Mouse (Mus musculus) MEL (cell line): ENCODE results near the gene Castor1. TPM values are rescaled to one million over a fixed set of nuclear protein-coding genes. Genes with fewer than 3 reads are reported as not detected.

Source experiments
- DNase-seq: peaks from one replicate; pipeline ENCODE4 v3.0.0; 2011; ENCODE audit warnings: low read depth, low spot score
- H3K27ac ChIP-seq: 2 replicates; pipeline ENCODE4 v1.5.1; 2012; ENCODE audit warnings: low read depth, mild to moderate bottlenecking, control low read depth, low read length, moderate library complexity; ENCODE audit not compliant: control insufficient read depth
- H3K27me3 ChIP-seq, 2 experiments: fragments of 150-350 bp in 1 of 2; sonication (generic) in 1 of 2; 2 replicates each; pipeline ENCODE4 v1.6.1; 2012; ENCODE audit warnings: low read length in 2 of 2, mild to moderate bottlenecking in 2 of 2, improper control_type of control experiment in 1 of 2, moderate library complexity in 1 of 2; ENCODE audit not compliant: insufficient read depth in 2 of 2, control insufficient read depth in 1 of 2
- H3K36me3 ChIP-seq, 2 experiments: 2 replicates each; pipeline ENCODE4 v1.6.1; 2012 to 2014; ENCODE audit warnings: low read length in 2 of 2, improper control_type of control experiment in 1 of 2, inconsistent platforms in 1 of 2, mild to moderate bottlenecking in 1 of 2; ENCODE audit not compliant: insufficient read depth in 2 of 2, control insufficient read depth in 1 of 2
- H3K4me1 ChIP-seq, 2 experiments: fragments of 150-350 bp in 1 of 2; sonication (generic) in 1 of 2; 2 replicates each; pipeline ENCODE4 v1.6.1; 2012; ENCODE audit warnings: low read length in 2 of 2, improper control_type of control experiment in 1 of 2, mild to moderate bottlenecking in 1 of 2; ENCODE audit not compliant: insufficient read depth in 2 of 2, control insufficient read depth in 1 of 2
- H3K4me3 ChIP-seq, 2 experiments: fragments of 150-350 bp in 1 of 2; sonication (generic) in 1 of 2; 2 replicates each; pipeline ENCODE4 v1.5.1; 2012; ENCODE audit warnings: low read depth in 2 of 2, low read length in 2 of 2, mild to moderate bottlenecking in 2 of 2, moderate library complexity in 2 of 2, control low read depth in 1 of 2, improper control_type of control experiment in 1 of 2; ENCODE audit not compliant: control insufficient read depth in 1 of 2, insufficient read depth in 1 of 2
- H3K79me2 ChIP-seq: 2 replicates; pipeline ENCODE4 v1.6.1; 2012; ENCODE audit warnings: mild to moderate bottlenecking, low read length, moderate library complexity; ENCODE audit not compliant: control insufficient read depth, poor library complexity, insufficient read depth
- H3K9ac ChIP-seq: 2 replicates; pipeline ENCODE4 v1.6.1; 2012; ENCODE audit warnings: low read depth, mild to moderate bottlenecking, control low read depth, low read length, moderate library complexity; ENCODE audit not compliant: control insufficient read depth, poor library complexity, severe bottlenecking
- H3K9me3 ChIP-seq: fragments of 150-350 bp; sonication (generic); replicated peaks from 2 replicates; pipeline ENCODE4 v1.6.1; 2012; ENCODE audit warnings: mild to moderate bottlenecking, low read length, improper control_type of control experiment, moderate library complexity; ENCODE audit not compliant: insufficient read depth
- E2F4 ChIP-seq: IDR thresholded peaks from 2 replicates; pipeline ENCODE4 v1.6.1; 2011; ENCODE audit warnings: low read depth, low read length, improper control_type of control experiment, borderline replicate concordance
- ELF1 ChIP-seq: IDR thresholded peaks from 2 replicates; pipeline ENCODE4 v1.6.1; 2014; ENCODE audit warnings: low read depth, mild to moderate bottlenecking, inconsistent platforms, low read length, improper control_type of control experiment, moderate library complexity
- EP300 ChIP-seq, 2 experiments: IDR thresholded peaks; 2 replicates each; pipeline ENCODE4 v1.6.1; 2011; ENCODE audit warnings: improper control_type of control experiment in 2 of 2, low read length in 2 of 2, low read depth in 1 of 2, mild to moderate bottlenecking in 1 of 2
- ETS1 ChIP-seq: IDR thresholded peaks from 2 replicates; pipeline ENCODE4 v1.6.1; 2012; ENCODE audit warnings: low read depth, mild to moderate bottlenecking, inconsistent platforms, low read length, improper control_type of control experiment, moderate library complexity
- JUND ChIP-seq: IDR thresholded peaks from 2 replicates; pipeline ENCODE4 v1.6.1; 2011; ENCODE audit warnings: low read depth, mild to moderate bottlenecking, improper control_type of control experiment, low read length
- MAX ChIP-seq: IDR thresholded peaks from 2 replicates; pipeline ENCODE4 v1.6.1; 2011; ENCODE audit warnings: low read length, improper control_type of control experiment
- MAZ ChIP-seq: IDR thresholded peaks from 2 replicates; pipeline ENCODE4 v1.6.1; 2012; ENCODE audit warnings: low read depth, mild to moderate bottlenecking, inconsistent platforms, low read length, improper control_type of control experiment
- MYC ChIP-seq: IDR thresholded peaks from 2 replicates; pipeline ENCODE4 v1.6.1; 2011; ENCODE audit warnings: low read depth, mild to moderate bottlenecking, low read length, improper control_type of control experiment, moderate library complexity
- SIN3A ChIP-seq: IDR thresholded peaks from 2 replicates; pipeline ENCODE4 v1.6.1; 2012; ENCODE audit warnings: low read length, improper control_type of control experiment, inconsistent platforms
- SMC3 ChIP-seq: IDR thresholded peaks from 2 replicates; pipeline ENCODE4 v1.6.1; 2011; ENCODE audit warnings: low read depth, low read length, improper control_type of control experiment
- TAL1 ChIP-seq: IDR thresholded peaks from 2 replicates; pipeline ENCODE4 v1.6.1; 2012; ENCODE audit warnings: mild to moderate bottlenecking, inconsistent platforms, low read length, moderate library complexity, mixed read lengths
- TBP ChIP-seq: IDR thresholded peaks from 2 replicates; pipeline ENCODE4 v1.8.0; 2011; ENCODE audit warnings: low read depth, low read length, improper control_type of control experiment
- TCF12 ChIP-seq: IDR thresholded peaks from 2 replicates; pipeline ENCODE4 v1.6.1; 2014; ENCODE audit warnings: low read depth, mild to moderate bottlenecking, inconsistent platforms, low read length, improper control_type of control experiment, moderate library complexity
- UBTF ChIP-seq: IDR thresholded peaks from 2 replicates; pipeline ENCODE4 v1.6.1; 2012; ENCODE audit warnings: low read depth, mild to moderate bottlenecking, inconsistent platforms, low read length, improper control_type of control experiment, moderate library complexity, borderline replicate concordance; ENCODE audit not compliant: insufficient read depth
- USF1 ChIP-seq: IDR thresholded peaks from 2 replicates; pipeline ENCODE4 v1.6.1; 2014; ENCODE audit warnings: low read depth, mild to moderate bottlenecking, inconsistent platforms, low read length, improper control_type of control experiment, moderate library complexity
- polyA plus RNA-seq, 2 experiments: library from polyadenylated mRNA; stranded (reverse) in 1 of 2; unstranded in 1 of 2; fragments of >175 nt in 1 of 2; fragments of >200 nt in 1 of 2; gene quantifications; 2 replicates each; pipeline versions ENCODE4 v1.2.1 to v1.2.4; 2012; ENCODE audit warnings: low replicate concordance in 2 of 2, low read depth in 1 of 2; ENCODE audit not compliant: insufficient read length in 2 of 2, insufficient read depth in 1 of 2, missing spikeins in 1 of 2
- total RNA-seq: library from RNA; depleted of rRNA; stranded (reverse); fragments of 300-350 nt; gene quantifications from 2 replicates; pipeline ENCODE4 v1.2.3, GENCODE M21; 2012

Castor1 gene
- total and polyA plus RNA-seq, 3 experiments: 6.6 to 11.8 TPM; not detected in 1

DNA sequence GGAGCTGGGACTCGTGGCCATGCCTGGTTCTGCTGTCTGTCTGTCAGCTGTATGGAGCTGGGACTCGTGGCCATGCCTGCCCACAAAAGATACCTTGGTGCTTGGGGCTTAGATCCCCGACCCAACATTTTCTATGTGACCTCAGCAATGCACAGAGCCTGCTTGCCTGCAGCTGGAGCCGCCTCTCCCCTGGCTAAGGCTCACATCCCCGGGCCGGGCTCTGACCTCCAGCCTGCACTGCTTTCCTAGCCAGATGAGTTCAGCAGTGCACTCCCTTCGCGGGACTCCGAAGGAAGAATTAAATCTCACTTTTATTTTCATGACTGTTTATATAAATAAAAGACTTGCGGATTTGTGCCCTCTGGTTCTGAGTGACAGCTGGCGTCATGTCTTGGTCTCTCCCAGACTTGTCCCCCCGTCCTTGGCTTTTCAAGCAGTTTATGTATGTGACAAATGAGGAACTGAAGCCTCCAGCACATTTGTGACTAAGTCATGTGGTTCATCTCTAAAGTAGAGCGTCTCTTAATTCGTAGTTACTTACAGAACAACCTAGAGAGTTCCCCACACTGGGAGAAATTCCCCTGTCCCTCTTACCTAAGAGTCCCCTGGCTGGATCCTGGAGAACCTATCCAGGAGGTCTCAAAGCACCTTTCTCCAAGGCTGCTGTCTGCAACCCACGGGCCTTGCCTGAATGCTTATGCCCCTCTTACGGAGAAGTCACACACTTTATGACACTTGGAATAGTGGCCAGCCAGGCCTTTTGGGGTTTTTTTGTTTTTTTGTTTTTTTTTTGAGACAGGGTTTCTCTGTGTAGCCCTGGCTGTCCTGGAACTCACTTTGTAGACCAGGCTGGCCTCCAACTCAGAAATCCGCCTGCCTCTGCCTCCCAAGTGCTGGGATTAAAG lies 4.3 kb downstream of the Castor1 start:
- no peaks in the 10 kb centered on the region; the same call in 1 of the 2 replicates for H3K79me2 ChIP-seq
- peak overlapping the region; percentile 80 for H3K27ac ChIP-seq
- peak overlapping the region; percentile 5 to 30; a peak in 3 of 4 replicates for H3K4me3 ChIP-seq
- no peaks in the 10 kb centered on the region for H3K9me3 ChIP-seq
- TF ChIP-seq SIN3A (peak; percentile 63; the same call in 1 of the 2 replicates), MAX (peak; percentile 55; the same call in 1 of the 2 replicates), JUND (no peak), ELF1 (0 out of 2 replicates have a peak, but pooled peaks have one; percentile 13), USF1 (peak; percentile 65), TBP (peak; percentile 58; the same call in 1 of the 2 replicates), ETS1 (0 out of 2 replicates have a peak, but pooled peaks have one; percentile 9), SMC3 (no peak), E2F4 (no peak), MYC (0 out of 2 replicates have a peak, but pooled peaks have one; percentile 60)
- peak; percentile 85 for DNase-seq
- peaks cover 4 to 35% of the 10 kb centered on the region in 2 experiments; a peak in 3 of 4 replicates for H3K4me1 ChIP-seq
- peaks cover 0 to 20% of the 10 kb centered on the region in 2 experiments; a peak in 2 of 4 replicates for H3K36me3 ChIP-seq
- peak overlapping the region; percentile 51 for H3K9ac ChIP-seq
- H3K27me3 ChIP-seq: no peaks in the 10 kb centered on the region

DNA sequence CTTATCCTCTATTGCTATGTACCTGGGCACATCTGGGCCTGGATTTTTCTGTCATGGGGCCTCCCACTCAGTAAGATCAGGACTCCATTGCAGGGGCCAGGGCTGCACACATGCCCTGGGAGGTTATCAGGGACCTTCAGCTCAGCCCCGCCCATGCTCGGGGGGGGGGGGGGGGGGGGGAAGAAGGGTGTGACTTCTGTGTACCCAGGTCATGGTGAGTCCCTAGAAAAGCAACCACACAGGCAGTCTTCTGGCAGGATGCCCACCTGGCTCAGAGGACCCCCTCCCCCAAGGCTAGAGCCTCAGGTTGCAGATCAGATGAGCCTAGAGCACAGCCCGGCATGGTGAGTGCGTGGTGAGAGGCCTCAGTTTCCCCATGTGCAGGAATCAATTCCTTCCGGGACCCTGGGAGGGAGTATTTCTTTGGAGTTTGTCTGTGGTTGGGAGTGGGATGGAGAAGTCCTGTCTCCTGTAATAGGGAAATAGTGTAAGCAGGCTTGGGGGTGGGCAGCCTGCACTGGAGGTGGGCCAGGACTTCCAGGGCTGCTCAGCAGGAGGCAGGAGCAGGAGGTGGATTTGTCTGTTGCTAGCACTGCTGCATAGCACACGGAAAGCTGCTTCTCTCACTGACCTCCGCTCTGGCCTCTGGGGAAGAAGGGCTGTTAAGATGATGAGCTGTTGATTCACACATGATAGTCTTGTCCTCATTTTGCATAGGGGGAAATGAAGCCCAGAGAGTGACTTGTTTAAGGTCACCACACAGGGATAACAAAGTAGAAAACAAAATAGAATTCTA lies 5.6 kb downstream of the Castor1 start:
- Histone ChIP-seq H3K27me3 (no peaks in the 10 kb centered on the region), H3K4me3 (peak overlapping the region in 1 of 2 experiments; percentile 10; a peak in 1 of 4 replicates), H3K9ac (peak overlapping the region; percentile 30; the same call in 1 of the 2 replicates), H3K36me3 (peaks cover 0 to 20% of the 10 kb centered on the region in 2 experiments; a peak in 2 of 4 replicates), H3K79me2 (no peaks in the 10 kb centered on the region), H3K27ac (peak overlapping the region; percentile 26; the same call in 1 of the 2 replicates), H3K4me1 (peaks cover 4 to 29% of the 10 kb centered on the region in 2 experiments; a peak in 3 of 4 replicates), H3K9me3 (no peaks in the 10 kb centered on the region)
- DNase-seq: peak; percentile 87
- TF ChIP-seq UBTF (no peak), SMC3 (no peak), EP300 (IDR thresholded peaks at IDR 0.05; ENCODE audit: low read depth in 1 of 2, low read length in 2 of 2) (peak; percentile 42 to 77; a peak in 3 of 4 replicates), TAL1 (0 out of 2 replicates have a peak, but pooled peaks have one; percentile 10), TCF12 (peak; percentile 59), USF1 (0 out of 2 replicates have a peak, but pooled peaks have one; percentile 10), ETS1 (peak; percentile 57; the same call in 1 of the 2 replicates), SIN3A (peak; percentile 40; the same call in 1 of the 2 replicates), JUND (no peak), MAZ (peak; percentile 70; the same call in 1 of the 2 replicates)
